Mouse (Mus musculus) CD8-positive naive resting alpha-beta T cell, adult 2 months (primary cell): ENCODE data around the gene Jhy.

Experiments
- DNase-seq, 2 experiments: peaks; one replicate each; pipeline ENCODE4 v3.0.0; 2022; ENCODE audit warnings: low read depth in 2 of 2, low spot score in 2 of 2

Gene Jhy

GRCm38 (mm10) chr9:40859196-40859595 is 104.7 kb downstream of the Jhy start:
- no peak for DNase-seq

- no peak for DNase-seq
Measured at GRCm38 (mm10) chr9:40858461-40859160, 105.3 kb downstream of the Jhy start.

DNA sequence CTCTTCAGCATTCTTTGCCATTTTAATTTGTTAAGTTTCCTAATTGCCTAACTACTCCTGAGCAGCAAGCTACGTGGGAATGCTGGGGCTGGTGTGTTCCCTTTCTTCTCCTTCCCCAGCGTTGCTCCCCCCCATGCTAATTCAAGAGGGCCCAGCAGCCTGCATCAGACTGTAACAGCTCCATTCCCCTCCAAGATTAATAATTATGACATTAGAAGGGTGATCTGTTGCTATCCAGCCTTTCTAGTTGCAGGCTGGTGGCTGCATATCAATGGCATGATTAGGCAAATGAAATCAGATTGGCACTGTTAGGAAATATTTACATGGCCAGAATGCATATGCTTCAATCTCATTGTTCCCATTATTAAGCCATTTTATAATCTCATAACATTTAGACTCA is 112.4 kb downstream of the Jhy start:
- no peak for DNase-seq
